Mouse (Mus musculus): ENCODE data around the gene St5.

- no peak for TF ChIP-seq HCFC1 (IDR thresholded peaks at IDR 0.05; ENCODE audit: borderline replicate concordance, insufficient read depth, low read length)
- TF ChIP-seq CHD2 (IDR thresholded peaks at IDR 0.05; ENCODE audit: low read depth, low read length) = no peak
- no peak for TF ChIP-seq ZNF384 (IDR thresholded peaks at IDR 0.05; ENCODE audit: low read depth, low read length)
Measured at GRCm38 (mm10) chr7:109694576-109695338, 8.6 kb downstream of the St5 start.
